Mouse (Mus musculus) liver, adult 2 months (tissue): ENCODE data around the gene Fkbp10. TPM values are rescaled to one million over a fixed set of nuclear protein-coding genes. Genes with fewer than 3 reads are reported as not detected.
A peak's percentile ranks its signal among the peaks of the same experiment; 100 is the strongest.

Experiments
- DNase-seq: peaks from one replicate; pipeline ENCODE4 v3.0.0-alpha.2; 2011; ENCODE audit warnings: low read depth, low spot score; ENCODE audit errors: extremely low read depth
- H3K27ac ChIP-seq: fragments of 200-500 bp; replicated peaks from 2 replicates; pipeline ENCODE4 v1.5.1; 2012; ENCODE audit warnings: low read depth, mild to moderate bottlenecking, control low read depth, inconsistent platforms, low read length; ENCODE audit not compliant: insufficient read depth
- H3K27me3 ChIP-seq: fragments of 200-500 bp; 2 replicates; pipeline ENCODE4 v1.6.1; 2012; ENCODE audit warnings: mild to moderate bottlenecking, moderate library complexity, low read length, inconsistent platforms; ENCODE audit not compliant: control insufficient read depth, insufficient read depth
- H3K36me3 ChIP-seq: fragments of 200-500 bp; 2 replicates; pipeline ENCODE4 v1.6.1; 2012; ENCODE audit warnings: low read length, inconsistent platforms; ENCODE audit not compliant: control insufficient read depth, insufficient read depth
- H3K4me1 ChIP-seq: fragments of 200-500 bp; 2 replicates; pipeline ENCODE4 v1.6.1; 2011; ENCODE audit warnings: low read length; ENCODE audit not compliant: control insufficient read depth, insufficient read depth
- H3K4me3 ChIP-seq: fragments of 200-500 bp; 2 replicates; pipeline ENCODE4 v1.5.1; 2011; ENCODE audit warnings: low read depth, mild to moderate bottlenecking, control low read depth, low read length, moderate library complexity; ENCODE audit not compliant: insufficient read depth
- H3K79me2 ChIP-seq: fragments of 200-500 bp; 2 replicates; pipeline ENCODE4 v1.6.1; 2012; ENCODE audit warnings: inconsistent platforms, mild to moderate bottlenecking, low read length, moderate library complexity; ENCODE audit not compliant: control insufficient read depth, insufficient read depth
- H3K9ac ChIP-seq: fragments of 200-500 bp; 2 replicates; pipeline ENCODE4 v1.6.1; 2012; ENCODE audit warnings: low read depth, mild to moderate bottlenecking, control low read depth, inconsistent platforms, low read length
- CTCF ChIP-seq: fragments of 200-500 bp; IDR thresholded peaks from 2 replicates; pipeline ENCODE4 v1.5.1; 2011; ENCODE audit warnings: low read depth, low read length, control low read depth
- POLR2A ChIP-seq: fragments of 200-500 bp; IDR thresholded peaks from 2 replicates; pipeline ENCODE4 v1.6.1; 2011; ENCODE audit warnings: low read length, control low read depth; ENCODE audit not compliant: insufficient read depth; ENCODE audit errors: extremely low read depth
- WGBS: fragments of 180-500 bp; shearing (Covaris S2); methylation state at CpG from one replicate; pipeline ENCODE4 v1.1.7; 2018; 5-methylcytosine and 5-hydroxymethylcytosine counted together
- polyA plus RNA-seq: library from polyadenylated mRNA; depleted of rRNA; stranded (reverse); fragments of >200 nt; gene quantifications from 2 replicates; pipeline ENCODE4 v1.2.3, GENCODE M21; 2012
- total RNA-seq: library from RNA; depleted of rRNA; stranded (reverse); fragments of >200 nt; gene quantifications from 2 replicates; pipeline ENCODE4 v1.2.3, GENCODE M21; 2014

The Fkbp10 gene
- total and polyA plus RNA-seq, 2 experiments = 1.1 to 1.7 TPM

GRCm38 (mm10) chr11:100394353-100395074 lies 21.0 kb upstream of the Fkbp10 start:
- H3K27ac ChIP-seq = peak overlapping the region; percentile 91
- 28% methylated on average over 5 of the region's 5 CpGs for WGBS

GRCm38 (mm10) chr11:100395200-100395599 lies 20.3 kb upstream of the Fkbp10 start:
- Histone ChIP-seq H3K27me3 (no peaks in the 10 kb centered on the region), H3K27ac (peak overlapping the region; percentile 91), H3K36me3 (no peaks in the 10 kb centered on the region), H3K4me1 (peaks cover 47% of the 10 kb centered on the region), H3K4me3 (peak overlapping the region; percentile 18), H3K9ac (peak overlapping the region; percentile 38; the same call in 1 of the 2 replicates), H3K79me2 (peaks cover 24% of the 10 kb centered on the region)
- peak; percentile 89 for DNase-seq
- TF ChIP-seq POLR2A = 0 out of 2 replicates have a peak, but pooled peaks have one; percentile 10
- TF ChIP-seq CTCF = no peak
- 3% methylated on average over 11 of the region's 11 CpGs for WGBS

More at GRCm38 (mm10) chr11:100394353-100395074, 21.0 kb upstream of the Fkbp10 start:
- Histone ChIP-seq H3K4me3 (no peak overlapping the region), H3K36me3 (no peaks in the 10 kb centered on the region), H3K79me2 (peaks cover 31% of the 10 kb centered on the region), H3K27me3 (no peaks in the 10 kb centered on the region), H3K9ac (0 out of 2 replicates have a peak overlapping the region, but pooled peaks have one; percentile 38), H3K4me1 (peaks cover 48% of the 10 kb centered on the region)
- TF ChIP-seq POLR2A (no peak), CTCF (no peak)
- peak; percentile 41 for DNase-seq

GRCm38 (mm10) chr11:100395861-100396631 lies 19.5 kb upstream of the Fkbp10 start:
- TF ChIP-seq POLR2A (no peak), CTCF (no peak)
- Histone ChIP-seq H3K79me2 (peaks cover 20% of the 10 kb centered on the region; the same call in 1 of the 2 replicates), H3K9ac (peak overlapping the region; percentile 58), H3K4me3 (peak overlapping the region; percentile 81), H3K4me1 (peaks cover 39% of the 10 kb centered on the region), H3K27ac (peak overlapping the region; percentile 91), H3K27me3 (no peaks in the 10 kb centered on the region), H3K36me3 (no peaks in the 10 kb centered on the region)
- 13% methylated on average over 17 of the region's 17 CpGs for WGBS
- DNase-seq = no peak

DNA sequence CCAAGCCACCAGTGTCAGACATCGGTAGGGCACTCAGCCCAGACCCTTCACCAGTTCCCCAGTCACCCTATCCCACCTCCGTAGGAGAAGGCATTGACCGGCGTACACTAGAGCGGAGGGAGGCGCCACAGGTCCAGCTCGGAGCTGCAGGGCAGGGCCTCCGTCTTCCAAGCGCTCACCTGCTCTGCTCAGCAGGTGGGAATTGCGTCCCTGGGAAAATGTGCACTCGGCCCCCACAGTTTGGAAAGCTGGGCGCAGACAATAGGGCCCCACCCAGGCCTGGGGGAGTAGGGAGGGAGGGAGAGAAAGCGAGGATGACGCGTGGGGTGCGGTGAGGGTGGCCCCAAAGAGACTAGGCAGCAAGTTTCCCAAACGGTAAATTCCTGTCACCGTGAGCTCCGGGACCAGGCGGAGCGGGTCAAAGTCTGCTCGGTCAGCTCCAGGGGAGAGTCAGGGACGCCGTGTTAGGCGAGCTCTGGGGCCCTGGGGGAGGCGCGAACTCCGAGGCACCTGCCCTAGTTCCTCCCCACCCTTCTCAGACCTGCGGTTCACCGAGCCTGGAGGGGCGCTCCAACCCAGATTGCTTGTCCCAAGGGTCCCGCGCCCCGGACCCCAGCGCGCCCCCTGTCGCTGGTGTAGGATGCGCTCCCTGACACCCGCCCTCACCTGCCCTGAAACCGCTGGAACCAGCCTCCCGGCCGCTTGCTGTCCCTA lies 18.5 kb upstream of the Fkbp10 start:
- H3K4me1 ChIP-seq = peaks cover 31% of the 10 kb centered on the region
- H3K9ac ChIP-seq = peak overlapping the region; percentile 91
- H3K4me3 ChIP-seq = peak overlapping the region; percentile 81
- peak overlapping the region; percentile 91 for H3K27ac ChIP-seq
- peaks cover 20% of the 10 kb centered on the region; the same call in 1 of the 2 replicates for H3K79me2 ChIP-seq
- no peaks in the 10 kb centered on the region for H3K36me3 ChIP-seq
- 0 out of 2 replicates have a peak, but pooled peaks have one; percentile 7 for TF ChIP-seq POLR2A
- TF ChIP-seq CTCF = peak; percentile 42
- peak; percentile 76 for DNase-seq
- H3K27me3 ChIP-seq = no peaks in the 10 kb centered on the region
- under 1% methylated on average over 42 of the region's 42 CpGs for WGBS

DNA sequence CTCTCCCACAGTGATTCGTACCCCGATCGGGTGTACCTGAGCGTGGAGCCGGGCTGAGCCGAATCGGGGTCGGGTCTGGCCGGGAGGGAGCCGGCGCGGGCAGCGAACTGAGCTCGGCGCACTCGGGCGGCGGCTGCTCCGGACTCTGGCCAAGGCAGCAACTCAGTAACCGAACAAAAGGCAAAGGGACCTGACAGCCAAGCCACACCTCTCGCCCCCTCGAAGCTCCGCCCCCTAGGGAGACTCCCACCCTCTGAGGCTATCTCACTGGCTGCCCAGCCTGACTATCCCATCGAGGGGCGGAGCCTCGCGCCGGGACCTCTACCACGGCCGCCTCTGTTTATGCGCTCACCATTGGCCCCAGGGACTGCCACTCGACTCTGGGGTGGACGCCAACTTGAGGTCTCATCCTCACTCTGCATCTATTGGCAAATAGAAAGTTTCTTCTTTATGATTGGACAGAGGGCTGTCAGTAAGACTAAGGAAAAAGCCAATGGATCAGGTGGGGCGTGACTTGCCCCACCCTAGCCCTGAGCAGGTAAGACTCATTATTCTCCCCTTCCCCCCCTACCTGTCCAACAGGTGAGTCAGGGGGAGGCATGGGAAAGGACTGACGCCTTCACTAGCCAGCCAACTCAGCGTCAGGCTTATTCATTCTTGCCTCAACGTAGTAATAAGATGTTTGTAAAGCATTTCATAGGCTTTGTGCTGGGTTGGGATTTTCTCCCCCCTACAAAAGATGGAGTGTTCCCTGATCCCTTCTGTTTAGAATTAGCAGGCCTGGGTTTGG lies 17.7 kb upstream of the Fkbp10 start, which contains the start of gene Jup:
Gene Jup, minus strand, starts transcription at position 164 of the 790 bp plus-strand sequence.
- WGBS = 1% methylated on average over 37 of the region's 37 CpGs
- H3K4me1 ChIP-seq = peaks cover 28% of the 10 kb centered on the region

More for the DNA sequence above, 17.7 kb upstream of the Fkbp10 start, which contains the start of gene Jup:
- TF ChIP-seq POLR2A = peak; percentile 97
- no peak for TF ChIP-seq CTCF
- H3K27me3 ChIP-seq = no peaks in the 10 kb centered on the region
- peak within 1 kb of the TSS; percentile 91 for H3K27ac ChIP-seq
- peaks cover 20% of the 10 kb centered on the region; the same call in 1 of the 2 replicates for H3K79me2 ChIP-seq
- H3K9ac ChIP-seq = peak within 1 kb of the TSS; percentile 91
- H3K4me3 ChIP-seq = peak within 1 kb of the TSS; percentile 81
- DNase-seq = peak; percentile 95
- no peaks in the 10 kb centered on the region for H3K36me3 ChIP-seq
